Mouse (Mus musculus): ENCODE results near the gene Gsk3b. TPM values are rescaled to one million over a fixed set of nuclear protein-coding genes. Genes with fewer than 3 reads are reported as not detected.

Gene Gsk3b
- total and polyA plus RNA-seq, 3 experiments = 6.1 to 30.8 (median 15.5) TPM

- Histone ChIP-seq H3K4me1 (ENCODE audit: control insufficient read depth in 1 of 2, insufficient read depth in 2 of 2) (no peaks in the 10 kb centered on the region; a peak in 1 of 4 replicates), H3K36me3 (replicated peaks in 1 of 2; ENCODE audit: control insufficient read depth in 1 of 2, insufficient read depth in 1 of 2, low read length in 1 of 2) (no peaks in the 10 kb centered on the region), H3K4me2 (ENCODE audit: insufficient read depth, low read depth, poor library complexity, severe bottlenecking) (no peak overlapping the region), H3K9me3 (replicated peaks; ENCODE audit: low read length) (no peaks in the 10 kb centered on the region), H3K4me3 (replicated peaks in 1 of 3; ENCODE audit: low read depth in 2 of 3, low read length in 2 of 3, poor library complexity in 1 of 3) (no peak overlapping the region), H3K27ac (ENCODE audit: insufficient read depth, low read depth) (no peak overlapping the region), H3K27me3 (replicated peaks) (no peaks in the 10 kb centered on the region), H3K9ac (ENCODE audit: insufficient read depth, low read depth) (no peak overlapping the region), H3K79me2 (replicated peaks; ENCODE audit: control insufficient read depth, extremely low read depth, insufficient read depth, poor library complexity, severe bottlenecking) (no peaks in the 10 kb centered on the region)
- in situ Hi-C loops (cut with MboI; ENCODE audit: low pct_ligation_motif_present, low pct_unique_long_range_greater_than_20kb, low sequenced_read_pairs) = no loop called here
- TF ChIP-seq POLR2A (IDR thresholded peaks at IDR 0.05; ENCODE audit: low read depth, low read length) (no peak), BHLHE40 (IDR thresholded peaks at IDR 0.05; ENCODE audit: low read depth, low read length) (no peak), RAD21 (IDR thresholded peaks at IDR 0.05; ENCODE audit: low read depth, low read length) (no peak), GABPA (IDR thresholded peaks at IDR 0.05; ENCODE audit: insufficient replicate concordance, low read depth, low read length) (no peak), NELFE (IDR thresholded peaks at IDR 0.05; ENCODE audit: low read depth, low read length) (no peak), SIN3A (IDR thresholded peaks at IDR 0.05; ENCODE audit: low read length) (no peak), MXI1 (IDR thresholded peaks at IDR 0.05; ENCODE audit: low read depth, low read length) (no peak), ELF1 (IDR thresholded peaks at IDR 0.05; ENCODE audit: low read depth, low read length) (no peak), MAX (IDR thresholded peaks at IDR 0.05; ENCODE audit: low read length) (no peak), IRF4 (IDR thresholded peaks at IDR 0.05; ENCODE audit: low read depth, low read length) (no peak), CHD1 (IDR thresholded peaks at IDR 0.05; ENCODE audit: low read depth, low read length) (no peak), USF2 (conservative IDR thresholded peaks at IDR 0.05; ENCODE audit: low read depth, low read length) (no peak), JUN (IDR thresholded peaks at IDR 0.05; ENCODE audit: insufficient read depth, low read depth, low read length) (no peak), HCFC1 (IDR thresholded peaks at IDR 0.05; ENCODE audit: low read depth, low read length) (no peak), MAZ (IDR thresholded peaks at IDR 0.05; ENCODE audit: low read depth, low read length) (no peak)
- dilution Hi-C loops (cut with MboI; ENCODE audit: extremely low pct_ligation_motif_present, extremely low pct_unique_long_range_greater_than_20kb, low sequenced_read_pairs) = no loop called here
- DNase-seq (ENCODE audit: extremely low read depth) = no peak
Observed at GRCm38 (mm10) chr16:38080201-38080600, 8.6 kb upstream of the Gsk3b start.

- peaks cover 18% of the 10 kb centered on the region for H3K79me2 ChIP-seq (replicated peaks; ENCODE audit: control insufficient read depth, extremely low read depth, insufficient read depth, poor library complexity, severe bottlenecking)
- in situ Hi-C loops (cut with MboI; ENCODE audit: low pct_ligation_motif_present, low pct_unique_long_range_greater_than_20kb, low sequenced_read_pairs) = no loop called here
- peaks cover 0 to 11% of the 10 kb centered on the region in 2 experiments; a peak in 2 of 4 replicates for H3K4me1 ChIP-seq (ENCODE audit: control insufficient read depth in 1 of 2, insufficient read depth in 2 of 2)
- H3K27ac ChIP-seq (ENCODE audit: insufficient read depth, low read depth) = no peak overlapping the region
- H3K27me3 ChIP-seq (replicated peaks) = no peaks in the 10 kb centered on the region
- H3K9me3 ChIP-seq (replicated peaks; ENCODE audit: low read length) = no peaks in the 10 kb centered on the region
- peak overlapping the region in 2 of 3 experiments; percentile 81 to 89 for H3K4me3 ChIP-seq (replicated peaks in 1 of 3; ENCODE audit: low read depth in 2 of 3, low read length in 2 of 3, poor library complexity in 1 of 3)
- DNase-seq (ENCODE audit: extremely low read depth) = no peak
- TF ChIP-seq MAX (IDR thresholded peaks at IDR 0.05; ENCODE audit: low read length) (no peak), MAFK (IDR thresholded peaks at IDR 0.05; ENCODE audit: insufficient replicate concordance, low read length) (no peak), JUND (conservative IDR thresholded peaks at IDR 0.05; ENCODE audit: low read depth, low read length) (no peak), POLR2A (IDR thresholded peaks at IDR 0.05; ENCODE audit: low read depth, low read length) (no peak), MEF2A (IDR thresholded peaks at IDR 0.05; ENCODE audit: borderline replicate concordance, low read depth, low read length) (no peak), NELFE (IDR thresholded peaks at IDR 0.05; ENCODE audit: low read depth, low read length) (no peak), PAX5 (IDR thresholded peaks at IDR 0.05; ENCODE audit: low read length) (no peak)
- H3K9ac ChIP-seq (ENCODE audit: insufficient read depth, low read depth) = peak overlapping the region; percentile 70
- dilution Hi-C loops (cut with MboI; ENCODE audit: extremely low pct_ligation_motif_present, extremely low pct_unique_long_range_greater_than_20kb, low sequenced_read_pairs) = no loop called here
- peaks cover 0 to 1% of the 10 kb centered on the region in 2 experiments for H3K36me3 ChIP-seq (replicated peaks in 1 of 2; ENCODE audit: control insufficient read depth in 1 of 2, insufficient read depth in 1 of 2, low read length in 1 of 2)
- peak overlapping the region; percentile 74 for H3K4me2 ChIP-seq (ENCODE audit: insufficient read depth, low read depth, poor library complexity, severe bottlenecking)
Observed at GRCm38 (mm10) chr16:38087231-38087630, 1.6 kb upstream of the Gsk3b start.
